20 mouse cellular contexts compared by ENCODE assay signal in genomic region chr15:6578654-6579053, GRCm38 (mm10). TPM values are rescaled to one million over a fixed set of nuclear protein-coding genes. Genes with fewer than 3 reads are reported as not detected.
A peak's percentile ranks its signal among the peaks of the same experiment; 100 is the strongest.
DNase-seq lines count a peak whose midpoint lies in the region; ATAC-seq and TF ChIP-seq lines count a peak whose summit lies in the region.
"Had no signal": no experiment of that assay in that cellular context is flagged by ENCODE, and none has a peak within 500 bp of the region (broad histone marks: within the 10 kb centered on the region; RNA-seq: fewer than 3 reads in every experiment).

No protein-coding gene starts in this region.

- no peak overlapping the region for H3K4me3 ChIP-seq in liver, postnatal 0 days (ENCODE audit: low read depth, low read length)
- H3K4me3 ChIP-seq in liver, embryonic 12.5 days = no peak overlapping the region
- H3K4me3 ChIP-seq in stomach, postnatal 0 days (ENCODE audit: low read depth, low read length) = no peak overlapping the region
- H3K4me3 ChIP-seq: neural tube, embryonic 12.5 days had no signal

- no peak overlapping the region for H3K9ac ChIP-seq in liver, postnatal 0 days (replicated peaks)
- H3K9ac ChIP-seq in liver, embryonic 12.5 days = no peak overlapping the region
- H3K9ac ChIP-seq in stomach, postnatal 0 days (ENCODE audit: low read length) = no peak overlapping the region
- H3K9ac ChIP-seq: heart, embryonic 15.5 days; hindbrain, embryonic 14.5 days; neural tube, embryonic 12.5 days had no signal

- TF ChIP-seq EP300 in liver, postnatal 0 days (IDR thresholded peaks at IDR 0.05; ENCODE audit: low read depth) = no peak
- TF ChIP-seq EP300 in stomach, postnatal 0 days (optimal IDR thresholded peaks at IDR 0.05) = no peak

- TF ChIP-seq CTCF in liver, postnatal 0 days (IDR thresholded peaks at IDR 0.05; ENCODE audit: low read depth) = no peak
- no peak for TF ChIP-seq CTCF in stomach, postnatal 0 days (IDR thresholded peaks at IDR 0.05; ENCODE audit: low read depth)

- peak overlapping the region; percentile 61 for H3K4me2 ChIP-seq in liver, postnatal 0 days (ENCODE audit: low read depth, low read length)
- H3K4me2 ChIP-seq in liver, embryonic 12.5 days = no peak overlapping the region
- H3K4me2 ChIP-seq in stomach, postnatal 0 days (replicated peaks; ENCODE audit: low read depth) = peak overlapping the region; percentile 43; the same call in 1 of the 2 replicates
- H3K4me2 ChIP-seq: hindbrain, embryonic 14.5 days; neural tube, embryonic 12.5 days had no signal

- no peaks in the 10 kb centered on the region for H3K27me3 ChIP-seq in liver, postnatal 0 days (ENCODE audit: insufficient read depth, low read length)
- H3K27me3 ChIP-seq in liver, embryonic 12.5 days (replicated peaks) = no peaks in the 10 kb centered on the region
- H3K27me3 ChIP-seq in stomach, postnatal 0 days (ENCODE audit: control insufficient read depth, insufficient read depth, low read length) = no peaks in the 10 kb centered on the region
- H3K27me3 ChIP-seq: heart, embryonic 15.5 days; megakaryocyte, embryonic 14.5 days; neural tube, embryonic 12.5 days; Patski had no signal

- H3K36me3 ChIP-seq in liver, postnatal 0 days (replicated peaks; ENCODE audit: insufficient read depth, low read length) = no peaks in the 10 kb centered on the region
- H3K36me3 ChIP-seq in liver, embryonic 12.5 days = peaks cover 4% of the 10 kb centered on the region; the same call in 1 of the 2 replicates
- H3K36me3 ChIP-seq in stomach, postnatal 0 days (ENCODE audit: control insufficient read depth, insufficient read depth, low read length) = no peaks in the 10 kb centered on the region
- H3K36me3 ChIP-seq: heart, embryonic 15.5 days; neural tube, embryonic 12.5 days had no signal

- no peak for ATAC-seq in CD4-positive, CD25-positive, alpha-beta regulatory T cell, adult 4 months
- ATAC-seq in liver, postnatal 0 days = no peak
- ATAC-seq in liver, embryonic 12.5 days = no peak
- no peak for ATAC-seq in stomach, postnatal 0 days (ENCODE audit: low FRiP score, low TSS enrichment)
- ATAC-seq: Patski had no signal

- DNase-seq in CD4-positive, CD25-positive, alpha-beta regulatory T cell, adult 2 months (ENCODE audit: low read depth, low spot score) = peak; percentile 54
- DNase-seq in liver, postnatal 0 days = no peak
- DNase-seq in induced T-regulatory cell, adult 2 months (ENCODE audit: low read depth) = peak; percentile 66
- DNase-seq in stomach, postnatal 0 days (ENCODE audit: low spot score) = no peak
- DNase-seq in right cerebral cortex, adult 2 months (ENCODE audit: low spot score in 2 of 2) = no peak
- DNase-seq: cerebellum, adult 11-12 months; cerebellum, postnatal 10 days; gastrocnemius, adult 2 months; heart, postnatal 4 days; kidney, adult 8-10 months; kidney, postnatal 14 days; lung, adult 2 months; midbrain, embryonic 14.5 days had no signal

- peaks cover 6% of the 10 kb centered on the region for H3K4me1 ChIP-seq in liver, postnatal 0 days (ENCODE audit: insufficient read depth)
- H3K4me1 ChIP-seq in liver, embryonic 12.5 days = peaks cover 24% of the 10 kb centered on the region
- H3K4me1 ChIP-seq in stomach, postnatal 0 days (replicated peaks; ENCODE audit: control insufficient read depth, insufficient read depth) = no peaks in the 10 kb centered on the region
- H3K4me1 ChIP-seq: neural tube, embryonic 12.5 days had no signal

- H3K9me3 ChIP-seq in liver, postnatal 0 days (ENCODE audit: low read length) = no peaks in the 10 kb centered on the region
- H3K9me3 ChIP-seq in liver, embryonic 12.5 days (replicated peaks) = no peaks in the 10 kb centered on the region
- H3K9me3 ChIP-seq in stomach, postnatal 0 days (ENCODE audit: control insufficient read depth, low read length) = no peaks in the 10 kb centered on the region
- H3K9me3 ChIP-seq: heart, embryonic 15.5 days; megakaryocyte, embryonic 14.5 days; neural tube, embryonic 12.5 days had no signal

- 88% methylated on average over 2 of the region's 2 CpGs for WGBS in liver, postnatal 0 days (ENCODE audit: insufficient replicate concordance)
- 85% methylated on average over 2 of the region's 2 CpGs for WGBS in liver, embryonic 12.5 days (ENCODE audit: insufficient replicate concordance)
- 62% methylated on average over 2 of the region's 2 CpGs for WGBS in stomach, postnatal 0 days

- peak overlapping the region; percentile 71; the same call in 1 of the 2 replicates for H3K27ac ChIP-seq in liver, postnatal 0 days (ENCODE audit: low read depth)
- no peak overlapping the region for H3K27ac ChIP-seq in liver, embryonic 12.5 days
- no peak overlapping the region for H3K27ac ChIP-seq in stomach, postnatal 0 days (replicated peaks)
- H3K27ac ChIP-seq: gastrocnemius, adult 2 months; heart, embryonic 15.5 days; hindbrain, embryonic 14.5 days; neural tube, embryonic 12.5 days had no signal

RNA-seq across cellular contexts. Expression of gene Fyb, which starts 56.0 kb away (rescaled TPM):
- 100 to 1,000 TPM; 684 to 751 TPM for polyA plus RNA-seq in CD4-positive, CD25-positive, alpha-beta regulatory T cell, adult 4 months (2017; shearing (Covaris generic))
- 28.0 and 29.7 TPM in 2 replicates for polyA plus RNA-seq in liver, postnatal 0 days (2015; fragmentation: Nextera tagmentation; extraction: Ambion mirVana)
- 32.2 and 36.7 TPM in 2 replicates for polyA plus RNA-seq in liver, embryonic 12.5 days (2016; fragmentation: Nextera tagmentation; extraction: Ambion mirVana)
- polyA plus RNA-seq in stomach, postnatal 0 days (2015; fragmentation: Nextera tagmentation; extraction: Ambion mirVana) = 5.5 and 7.8 TPM in 2 replicates

Comparison
In these comparisons a context has a peak if more than half of its experiments do, and no peak if none do; other contexts are left out.
1. DNase-seq: peak in CD4-positive, CD25-positive, alpha-beta regulatory T cell, adult 2 months (single experiment) and induced T-regulatory cell, adult 2 months (single experiment); none in liver, postnatal 0 days (single experiment), stomach, postnatal 0 days (single experiment) and right cerebral cortex, adult 2 months (0 of 2).
2. RNA of gene Fyb, which starts 56.0 kb away (polyA plus RNA-seq): 684 to 751 TPM in CD4-positive, CD25-positive, alpha-beta regulatory T cell, adult 4 months; 32.2 to 36.7 TPM in liver, embryonic 12.5 days, 28.0 to 29.7 TPM in liver, postnatal 0 days and 5.5 to 7.8 TPM in stomach, postnatal 0 days; every median in the first group is over 10 times any median in the second.